Mouse (Mus musculus): ENCODE results near the gene Fopnl. TPM values are rescaled to one million over a fixed set of nuclear protein-coding genes. Genes with fewer than 3 reads are reported as not detected.

Gene Fopnl
- polyA plus RNA-seq, 1 experiment from 2014 or later: 159 TPM

DNA sequence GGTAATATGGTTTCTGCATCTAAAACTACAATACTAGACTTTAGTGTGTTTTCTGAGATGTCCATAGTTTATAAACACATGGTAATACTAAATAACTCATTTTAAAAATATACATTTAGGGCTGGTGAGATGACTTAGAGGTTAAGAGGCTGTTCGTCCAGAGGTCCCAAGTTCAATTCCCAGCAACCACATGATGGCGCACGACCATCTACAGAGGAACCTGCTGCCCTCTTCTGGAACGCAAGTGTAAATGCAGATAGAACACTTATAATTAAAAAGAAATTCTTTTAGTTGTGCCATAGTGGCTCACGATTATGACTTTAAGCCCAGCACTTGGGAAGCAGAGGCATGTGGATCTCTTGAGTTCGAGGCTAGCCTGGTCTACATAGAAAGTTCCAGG is 5.8 kb downstream of the Fopnl start:
- ATAC-seq (ENCODE audit: low read depth): no peak
- no peak overlapping the region for H3K27ac ChIP-seq (ENCODE audit: low read length)
- H3K9ac ChIP-seq (ENCODE audit: low read length): no peak overlapping the region
- H3K9me3 ChIP-seq (ENCODE audit: control insufficient read depth, low read length): no peaks in the 10 kb centered on the region
- H3K4me1 ChIP-seq (replicated peaks; ENCODE audit: control insufficient read depth, insufficient read depth, low read length): peaks cover 8% of the 10 kb centered on the region
- H3K4me2 ChIP-seq (ENCODE audit: low read depth, low read length): no peak overlapping the region
- no peaks in the 10 kb centered on the region for H3K27me3 ChIP-seq (ENCODE audit: control insufficient read depth, insufficient read depth, low read depth, low read length)
- peaks cover 23% of the 10 kb centered on the region for H3K36me3 ChIP-seq (ENCODE audit: control insufficient read depth, insufficient read depth, low read length)
- 51% methylated on average over 6 of the region's 6 CpGs for WGBS
- no peak overlapping the region for H3K4me3 ChIP-seq (ENCODE audit: low read length)

DNA sequence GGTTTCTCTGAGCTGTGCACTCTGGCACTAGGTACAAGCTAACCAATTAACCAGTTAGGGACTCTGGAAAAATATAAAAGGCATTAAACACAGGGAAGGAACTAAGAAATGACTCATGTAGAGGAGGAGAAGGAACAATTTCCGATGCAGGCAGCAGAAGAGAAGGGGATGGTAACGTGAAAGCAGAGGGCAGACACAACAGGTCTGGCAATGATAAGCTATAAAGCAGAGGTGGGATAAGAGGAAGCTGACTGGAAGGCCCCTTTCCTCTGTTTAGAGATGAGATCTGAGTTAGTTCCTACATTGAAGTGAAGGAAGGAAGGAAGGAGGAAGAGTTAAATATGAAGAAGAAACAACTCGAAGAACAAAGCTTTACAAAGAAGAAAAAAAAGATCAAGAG is 7.4 kb downstream of the Fopnl start:
- no peak overlapping the region for H3K4me2 ChIP-seq (ENCODE audit: low read depth, low read length)
- H3K27me3 ChIP-seq (ENCODE audit: control insufficient read depth, insufficient read depth, low read depth, low read length): no peaks in the 10 kb centered on the region
- no peak overlapping the region for H3K9ac ChIP-seq (ENCODE audit: low read length)
- WGBS: 68% methylated on average over 3 of the region's 3 CpGs
- ATAC-seq (ENCODE audit: low read depth): no peak
- H3K4me1 ChIP-seq (replicated peaks; ENCODE audit: control insufficient read depth, insufficient read depth, low read length): no peaks in the 10 kb centered on the region
- H3K27ac ChIP-seq (ENCODE audit: low read length): no peak overlapping the region
- H3K4me3 ChIP-seq (ENCODE audit: low read length): no peak overlapping the region
- no peaks in the 10 kb centered on the region for H3K9me3 ChIP-seq (ENCODE audit: control insufficient read depth, low read length)
- peaks cover 23% of the 10 kb centered on the region for H3K36me3 ChIP-seq (ENCODE audit: control insufficient read depth, insufficient read depth, low read length)

DNA sequence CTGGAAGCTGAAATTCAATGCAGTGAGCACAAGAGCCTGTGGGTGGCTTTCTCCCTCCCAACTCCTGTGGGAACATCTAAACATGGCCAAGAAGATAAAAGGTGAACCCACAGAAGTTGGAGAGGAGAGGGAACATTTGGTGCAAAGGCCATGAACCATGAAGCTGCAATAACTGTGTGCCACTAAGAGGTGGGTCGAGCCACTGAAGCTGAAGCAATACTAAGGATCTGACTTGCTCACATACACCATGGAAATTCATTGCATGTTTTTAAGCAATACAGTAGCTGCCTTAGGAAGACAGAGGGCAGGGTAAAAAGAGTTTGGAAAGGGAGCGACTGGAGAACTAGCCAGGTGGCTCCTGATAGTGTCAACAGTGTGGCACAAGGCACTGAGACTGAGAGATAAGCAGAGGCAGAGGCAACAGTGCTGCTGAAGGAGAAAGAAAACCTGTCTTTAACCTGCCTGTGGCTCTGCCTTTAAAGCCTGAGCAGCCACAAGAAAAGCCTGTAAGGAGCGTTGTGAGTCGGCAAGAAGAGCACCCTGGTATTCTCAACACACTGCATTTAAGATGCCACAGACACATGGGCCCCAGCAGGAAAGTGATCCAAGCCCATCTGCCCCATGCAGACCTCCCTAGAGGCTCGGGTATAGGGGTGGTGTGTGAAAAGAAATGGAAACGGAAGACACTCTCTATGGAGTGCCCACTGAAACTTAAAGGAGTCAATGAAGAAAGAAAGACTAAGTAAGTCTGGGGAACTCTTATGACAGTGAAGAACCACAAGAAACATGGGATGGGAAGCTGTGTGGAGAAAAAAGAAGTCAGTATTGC is 8.7 kb downstream of the Fopnl start:
- 83% methylated on average over 6 of the region's 6 CpGs for WGBS
- H3K36me3 ChIP-seq (ENCODE audit: control insufficient read depth, insufficient read depth, low read length): peaks cover 23% of the 10 kb centered on the region

DNA sequence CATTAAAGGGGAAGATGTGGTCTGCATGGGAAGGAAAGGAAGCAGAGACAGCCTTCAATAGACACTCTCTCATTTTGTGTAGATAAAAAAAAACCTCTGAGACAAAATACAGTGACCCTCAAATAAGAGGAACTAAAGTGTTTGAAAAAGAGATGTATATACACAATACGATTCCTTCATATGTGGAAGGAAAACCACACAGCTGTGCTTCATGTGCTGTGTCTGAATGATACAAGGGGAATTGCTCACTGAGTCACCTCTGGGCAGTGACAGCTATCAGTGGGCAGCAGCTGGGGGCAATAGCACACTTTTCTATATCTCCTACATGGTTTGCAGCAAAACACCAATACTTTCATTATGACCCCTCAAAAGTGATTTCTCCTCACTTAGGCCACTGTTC is 9.8 kb downstream of the Fopnl start:
- Histone ChIP-seq H3K36me3 (ENCODE audit: control insufficient read depth, insufficient read depth, low read length) (peaks cover 21% of the 10 kb centered on the region), H3K4me1 (replicated peaks; ENCODE audit: control insufficient read depth, insufficient read depth, low read length) (no peaks in the 10 kb centered on the region), H3K4me2 (ENCODE audit: low read depth, low read length) (no peak overlapping the region), H3K9me3 (ENCODE audit: control insufficient read depth, low read length) (no peaks in the 10 kb centered on the region), H3K9ac (ENCODE audit: low read length) (no peak overlapping the region), H3K27me3 (ENCODE audit: control insufficient read depth, insufficient read depth, low read depth, low read length) (no peaks in the 10 kb centered on the region), H3K4me3 (ENCODE audit: low read length) (no peak overlapping the region), H3K27ac (ENCODE audit: low read length) (no peak overlapping the region)
- ATAC-seq (ENCODE audit: low read depth): no peak
- 82% methylated on average over 1 of the region's 1 CpGs for WGBS

More for the DNA sequence above, 8.7 kb downstream of the Fopnl start:
- Histone ChIP-seq H3K9me3 (ENCODE audit: control insufficient read depth, low read length) (no peaks in the 10 kb centered on the region), H3K27ac (ENCODE audit: low read length) (no peak overlapping the region), H3K4me3 (ENCODE audit: low read length) (no peak overlapping the region), H3K9ac (ENCODE audit: low read length) (no peak overlapping the region), H3K27me3 (ENCODE audit: control insufficient read depth, insufficient read depth, low read depth, low read length) (no peaks in the 10 kb centered on the region), H3K4me2 (ENCODE audit: low read depth, low read length) (no peak overlapping the region), H3K4me1 (replicated peaks; ENCODE audit: control insufficient read depth, insufficient read depth, low read length) (no peaks in the 10 kb centered on the region)
- no peak for ATAC-seq (ENCODE audit: low read depth)

DNA sequence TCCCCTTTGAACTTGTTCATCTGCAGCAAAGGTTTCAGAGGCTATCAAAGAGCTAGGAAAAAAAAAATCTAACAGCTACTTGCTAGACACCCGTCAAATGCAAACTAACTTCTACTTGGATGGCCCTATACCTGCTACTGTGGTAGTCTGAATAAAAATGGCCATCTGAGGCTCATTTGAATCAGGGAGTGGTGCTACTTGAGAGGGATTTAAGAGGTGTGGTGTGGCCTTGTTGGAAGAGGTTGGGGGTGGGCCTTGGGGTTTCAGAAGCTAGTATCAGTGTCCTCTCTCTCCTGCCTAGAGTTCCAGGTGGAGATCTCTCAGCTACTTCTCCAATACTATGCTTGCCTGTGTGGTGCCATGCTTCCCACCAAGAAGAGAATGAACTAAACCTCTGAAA is 10.8 kb downstream of the Fopnl start:
- H3K4me3 ChIP-seq (ENCODE audit: low read length): no peak overlapping the region
- no peak overlapping the region for H3K9ac ChIP-seq (ENCODE audit: low read length)
- H3K27me3 ChIP-seq (ENCODE audit: control insufficient read depth, insufficient read depth, low read depth, low read length): no peaks in the 10 kb centered on the region
- 90% methylated on average over 1 of the region's 1 CpGs for WGBS
- ATAC-seq (ENCODE audit: low read depth): no peak
- H3K27ac ChIP-seq (ENCODE audit: low read length): no peak overlapping the region
- H3K9me3 ChIP-seq (ENCODE audit: control insufficient read depth, low read length): no peaks in the 10 kb centered on the region
- no peak overlapping the region for H3K4me2 ChIP-seq (ENCODE audit: low read depth, low read length)
- H3K4me1 ChIP-seq (replicated peaks; ENCODE audit: control insufficient read depth, insufficient read depth, low read length): no peaks in the 10 kb centered on the region
- H3K36me3 ChIP-seq (ENCODE audit: control insufficient read depth, insufficient read depth, low read length): peaks cover 18% of the 10 kb centered on the region

DNA sequence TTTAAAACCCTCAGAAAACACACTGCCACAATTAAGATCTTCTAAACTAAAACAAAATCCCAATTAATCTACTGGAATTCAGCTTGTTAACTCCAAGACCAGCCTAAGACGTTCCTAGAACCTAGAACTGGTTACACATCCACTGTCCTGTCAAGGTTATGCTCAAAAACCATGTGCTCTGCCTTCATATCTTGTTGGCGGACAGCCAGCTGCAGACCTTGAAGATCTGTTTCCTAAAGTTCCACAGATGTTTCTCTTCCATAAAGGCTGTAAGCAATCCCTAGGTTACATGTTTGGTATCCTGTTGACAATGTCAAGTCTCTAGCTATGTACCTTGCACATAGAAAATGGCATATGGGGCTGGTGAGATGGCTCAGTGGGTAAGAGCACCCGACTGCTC is 12.4 kb downstream of the Fopnl start:
- Histone ChIP-seq H3K4me1 (replicated peaks; ENCODE audit: control insufficient read depth, insufficient read depth, low read length) (no peaks in the 10 kb centered on the region), H3K4me2 (ENCODE audit: low read depth, low read length) (no peak overlapping the region), H3K4me3 (ENCODE audit: low read length) (no peak overlapping the region), H3K9ac (ENCODE audit: low read length) (no peak overlapping the region), H3K9me3 (ENCODE audit: control insufficient read depth, low read length) (no peaks in the 10 kb centered on the region), H3K27me3 (ENCODE audit: control insufficient read depth, insufficient read depth, low read depth, low read length) (no peaks in the 10 kb centered on the region), H3K36me3 (ENCODE audit: control insufficient read depth, insufficient read depth, low read length) (peaks cover 24% of the 10 kb centered on the region), H3K27ac (ENCODE audit: low read length) (no peak overlapping the region)
- no peak for ATAC-seq (ENCODE audit: low read depth)
- WGBS: 73% methylated on average over 3 of the region's 3 CpGs

DNA sequence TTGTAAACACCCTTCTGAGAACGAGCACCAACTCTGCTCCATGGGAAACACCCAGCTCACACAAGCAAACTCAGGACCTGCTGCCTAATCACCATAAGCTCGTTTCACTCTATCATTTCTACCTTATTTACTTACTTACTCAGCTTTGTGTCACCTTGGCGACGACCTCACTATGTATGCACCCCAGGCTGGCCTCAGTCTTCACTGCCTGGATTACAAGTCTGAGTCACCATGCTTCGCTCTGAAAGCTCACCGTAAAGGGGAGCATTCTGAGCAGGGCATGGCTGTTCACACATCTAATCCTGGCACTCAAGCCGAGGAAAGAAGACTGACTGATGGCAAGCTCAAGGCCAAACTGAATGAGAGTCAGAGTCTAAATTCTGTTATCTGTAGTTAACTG is 13.5 kb downstream of the Fopnl start:
- H3K36me3 ChIP-seq (ENCODE audit: control insufficient read depth, insufficient read depth, low read length): peaks cover 30% of the 10 kb centered on the region

DNA sequence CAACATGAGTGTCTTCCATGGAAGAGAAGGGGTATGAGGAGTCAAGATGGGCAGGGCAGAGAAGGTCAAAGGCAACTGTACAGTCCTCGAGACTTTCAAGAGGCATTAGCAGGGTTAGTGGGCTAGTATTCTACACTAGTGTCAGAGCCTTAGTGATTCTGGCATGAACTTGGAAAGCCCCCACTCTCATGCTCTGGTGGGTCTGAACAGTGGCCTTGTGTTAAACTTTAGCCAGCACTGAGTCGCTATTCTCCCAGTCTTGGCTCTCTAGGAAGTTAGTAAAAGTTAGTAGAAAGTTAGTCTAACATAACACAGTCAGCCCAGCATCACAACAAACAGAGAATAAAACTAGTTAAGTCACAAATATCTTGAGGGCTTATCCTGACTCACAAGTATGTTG is 14.1 kb downstream of the Fopnl start:
- Histone ChIP-seq H3K4me3 (ENCODE audit: low read length) (no peak overlapping the region), H3K36me3 (ENCODE audit: control insufficient read depth, insufficient read depth, low read length) (peaks cover 27% of the 10 kb centered on the region), H3K4me1 (replicated peaks; ENCODE audit: control insufficient read depth, insufficient read depth, low read length) (no peaks in the 10 kb centered on the region), H3K9me3 (ENCODE audit: control insufficient read depth, low read length) (no peaks in the 10 kb centered on the region), H3K4me2 (ENCODE audit: low read depth, low read length) (no peak overlapping the region), H3K9ac (ENCODE audit: low read length) (no peak overlapping the region), H3K27me3 (ENCODE audit: control insufficient read depth, insufficient read depth, low read depth, low read length) (no peaks in the 10 kb centered on the region), H3K27ac (ENCODE audit: low read length) (no peak overlapping the region)
- no peak for ATAC-seq (ENCODE audit: low read depth)
- WGBS: 84% methylated on average over 2 of the region's 2 CpGs

More for the DNA sequence above, 13.5 kb downstream of the Fopnl start:
- WGBS: 65% methylated on average over 7 of the region's 7 CpGs
- ATAC-seq (ENCODE audit: low read depth): no peak
- H3K9me3 ChIP-seq (ENCODE audit: control insufficient read depth, low read length): no peaks in the 10 kb centered on the region
- H3K4me2 ChIP-seq (ENCODE audit: low read depth, low read length): no peak overlapping the region
- H3K27me3 ChIP-seq (ENCODE audit: control insufficient read depth, insufficient read depth, low read depth, low read length): no peaks in the 10 kb centered on the region
- H3K4me3 ChIP-seq (ENCODE audit: low read length): no peak overlapping the region
- no peaks in the 10 kb centered on the region for H3K4me1 ChIP-seq (replicated peaks; ENCODE audit: control insufficient read depth, insufficient read depth, low read length)
- no peak overlapping the region for H3K27ac ChIP-seq (ENCODE audit: low read length)
- no peak overlapping the region for H3K9ac ChIP-seq (ENCODE audit: low read length)

DNA sequence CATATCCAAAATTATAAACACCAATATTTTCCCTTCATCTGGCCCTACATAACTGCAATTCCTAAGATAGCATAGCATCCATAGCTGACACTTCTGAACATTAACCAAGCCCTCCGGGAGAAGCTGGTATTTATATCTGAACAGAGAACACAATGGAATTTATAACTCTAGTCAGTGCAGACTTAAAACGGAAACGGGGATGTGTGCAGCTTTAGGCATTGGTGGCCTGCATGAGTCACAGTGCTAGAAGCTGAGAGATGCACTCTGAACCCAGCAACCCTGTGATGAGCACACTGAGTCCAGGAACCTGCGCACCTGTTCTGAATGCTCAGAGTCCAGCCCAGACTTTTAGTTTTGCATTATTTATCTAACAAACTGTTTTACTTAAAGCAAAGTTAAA is 18.7 kb downstream of the Fopnl start:
- Histone ChIP-seq H3K9me3 (ENCODE audit: control insufficient read depth, low read length) (no peaks in the 10 kb centered on the region), H3K27me3 (ENCODE audit: control insufficient read depth, insufficient read depth, low read depth, low read length) (no peaks in the 10 kb centered on the region), H3K4me3 (ENCODE audit: low read length) (no peak overlapping the region), H3K27ac (ENCODE audit: low read length) (no peak overlapping the region), H3K36me3 (ENCODE audit: control insufficient read depth, insufficient read depth, low read length) (peaks cover 19% of the 10 kb centered on the region), H3K4me1 (replicated peaks; ENCODE audit: control insufficient read depth, insufficient read depth, low read length) (peaks cover 9% of the 10 kb centered on the region), H3K4me2 (ENCODE audit: low read depth, low read length) (no peak overlapping the region), H3K9ac (ENCODE audit: low read length) (no peak overlapping the region)
- no peak for ATAC-seq (ENCODE audit: low read depth)
- WGBS: 77% methylated on average over 4 of the region's 4 CpGs
